Mouse (Mus musculus) liver, postnatal 0 days (tissue): ENCODE data around the gene Prps2.

ENCODE experiments used
- CTCF ChIP-seq: sonication (generic); IDR thresholded peaks from 2 replicates; pipeline ENCODE4 v1.5.1; 2016; ENCODE audit warnings: antibody characterized with exemption, low read depth
- EP300 ChIP-seq: IDR thresholded peaks from 2 replicates; pipeline ENCODE4 v1.6.1; 2016; ENCODE audit warnings: antibody characterized with exemption, low read depth, mild to moderate bottlenecking

- TF ChIP-seq CTCF (no peak), EP300 (no peak)
Observed at GRCm38 (mm10) chrX:167386647-167387046, 4.1 kb upstream of the Prps2 start.
